Mouse (Mus musculus) spleen, postnatal 14 days (tissue): ENCODE data around the gene Tacc2.

Experiments used
- DNase-seq, 2 experiments: peaks; one replicate each; pipeline ENCODE4 v3.0.0; 2021 to 2022; ENCODE audit warnings: low spot score in 2 of 2

The Tacc2 gene

DNA sequence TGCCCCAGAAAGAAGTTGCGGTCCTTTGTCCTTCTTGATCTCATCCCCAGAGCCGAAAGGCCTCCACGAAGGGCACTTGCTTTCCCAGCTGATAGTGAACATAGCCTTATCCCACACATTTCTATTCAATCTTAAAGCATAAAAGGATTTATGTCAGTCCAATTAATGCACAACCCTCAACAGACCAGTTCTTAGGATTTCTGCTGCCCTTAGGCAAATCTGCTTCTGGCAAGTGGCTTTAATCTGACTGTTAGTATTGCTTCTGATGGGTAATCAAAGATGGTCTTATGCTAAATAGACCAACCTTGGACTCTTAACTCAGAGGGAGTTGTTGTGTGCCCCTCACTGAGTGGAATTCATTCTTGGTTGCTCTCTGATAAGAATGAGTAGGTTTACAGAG is 40.4 kb downstream of the Tacc2 start:
- no peak for DNase-seq

DNA sequence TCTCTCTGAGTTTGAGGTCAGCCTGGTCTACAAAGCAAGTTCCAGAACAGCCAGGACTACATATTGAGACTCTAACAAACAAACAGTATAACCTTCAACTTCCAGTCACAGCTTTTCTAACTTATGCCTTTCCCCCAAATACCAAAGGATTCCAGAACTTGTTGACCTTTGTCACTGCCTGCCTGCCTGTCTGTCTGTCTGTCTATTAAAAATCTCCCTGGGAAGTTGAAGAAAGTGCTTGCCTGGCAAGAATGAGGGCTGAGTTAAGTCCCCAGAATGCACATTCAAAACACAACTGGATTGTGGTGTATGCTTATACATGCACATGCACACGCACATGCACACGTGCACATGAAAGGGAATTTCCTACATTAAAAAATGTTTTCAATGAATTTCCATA is 43.8 kb downstream of the Tacc2 start:
- DNase-seq = no peak

DNA sequence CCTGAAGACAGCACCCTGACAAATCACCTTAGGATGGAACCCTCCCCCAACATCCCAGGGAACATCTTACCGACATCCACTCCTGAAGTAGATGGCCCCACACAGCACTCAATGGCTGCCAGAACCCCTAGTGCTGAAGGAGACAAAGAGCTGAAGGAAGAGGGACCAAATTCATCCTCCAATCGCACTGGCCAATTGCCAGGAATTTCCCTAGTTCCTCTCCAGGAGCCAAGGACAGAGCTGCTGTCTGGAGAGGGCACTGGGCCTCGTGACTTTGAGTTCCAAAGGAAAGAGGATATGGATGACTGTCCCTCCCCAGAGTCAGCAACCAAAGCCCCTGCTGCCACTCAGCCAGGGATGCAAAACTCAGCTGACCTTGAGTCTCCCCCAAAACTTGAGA is 44.7 kb downstream of the Tacc2 start:
- DNase-seq = no peak

DNA sequence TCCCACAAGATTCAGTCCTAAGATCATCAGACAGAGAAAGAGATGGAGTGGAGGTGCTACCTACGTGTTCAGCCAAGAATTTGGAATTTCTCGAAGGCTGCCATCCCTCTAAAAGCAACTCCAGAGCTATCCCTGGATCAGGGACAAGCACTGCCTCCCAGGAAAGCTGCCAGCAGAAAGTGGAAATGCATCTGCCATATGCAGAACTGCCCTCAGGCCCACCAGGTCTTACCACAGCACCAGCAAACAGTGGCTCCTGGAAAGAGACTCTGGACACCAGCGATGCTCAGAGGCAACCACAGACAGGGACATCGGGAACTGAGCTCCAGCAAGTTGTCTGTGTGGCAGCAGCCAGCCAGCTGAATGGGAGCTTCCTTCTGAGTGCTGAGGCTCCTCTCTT is 45.1 kb downstream of the Tacc2 start:
- DNase-seq = no peak

DNA sequence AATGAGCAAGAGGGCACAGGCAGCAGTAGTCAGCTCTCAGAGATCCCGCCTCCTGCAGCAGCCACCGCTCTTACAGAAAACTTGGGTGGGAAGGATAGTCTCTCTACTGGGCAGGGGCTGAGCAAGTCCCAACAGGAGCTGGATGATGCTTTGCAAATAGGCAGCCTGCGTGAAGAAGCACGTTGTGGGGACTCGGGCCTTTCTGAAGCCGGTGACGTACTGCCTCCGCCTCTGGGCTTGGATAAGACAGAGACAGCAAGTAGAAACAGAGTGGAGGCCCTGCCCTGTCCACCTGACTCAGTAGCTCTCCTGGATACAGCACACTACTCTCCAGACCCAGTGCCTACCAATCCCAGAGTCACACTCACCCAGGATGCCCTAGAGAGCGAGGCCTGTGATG is 47.1 kb downstream of the Tacc2 start:
- no peak for DNase-seq

DNA sequence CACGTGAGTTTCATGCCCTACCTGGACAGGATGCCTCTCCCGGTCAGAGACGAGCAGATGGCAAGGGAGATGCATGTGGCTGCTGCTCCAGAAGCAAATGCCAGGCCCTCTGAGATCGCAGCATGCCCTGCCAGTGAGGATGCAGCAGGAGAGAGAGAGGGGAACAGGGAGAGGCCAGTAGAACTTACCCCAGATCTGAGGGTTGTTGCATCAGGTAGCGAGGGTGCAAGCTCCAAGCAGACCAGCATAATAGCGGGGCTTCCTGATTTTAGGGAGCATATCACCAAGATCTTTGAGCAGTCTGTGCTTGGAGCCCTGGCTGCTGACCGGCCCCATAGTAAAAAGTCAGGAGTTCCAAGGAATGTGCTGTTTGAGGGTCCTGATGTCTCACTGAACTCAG is 48.1 kb downstream of the Tacc2 start:
- DNase-seq = no peak

DNA sequence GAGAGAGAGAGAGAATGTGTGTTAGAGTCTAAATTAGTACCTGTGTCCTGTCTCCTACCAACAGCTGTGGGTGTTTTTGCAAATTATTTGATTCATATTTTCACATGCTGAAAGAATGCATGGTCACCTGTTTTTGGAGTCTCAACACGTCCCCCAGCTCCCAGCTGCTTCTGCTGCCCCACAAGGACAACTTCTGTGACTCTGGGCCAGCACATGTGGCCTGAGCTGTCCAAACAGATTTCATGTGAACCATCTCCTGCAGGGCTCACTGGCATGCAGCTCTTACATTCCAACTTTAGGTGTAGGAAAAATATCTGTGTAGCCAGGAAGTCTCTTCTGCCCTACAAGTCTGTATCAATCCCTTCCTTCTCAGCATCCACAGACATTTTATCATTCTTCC is 51.4 kb downstream of the Tacc2 start:
- DNase-seq = no peak

DNA sequence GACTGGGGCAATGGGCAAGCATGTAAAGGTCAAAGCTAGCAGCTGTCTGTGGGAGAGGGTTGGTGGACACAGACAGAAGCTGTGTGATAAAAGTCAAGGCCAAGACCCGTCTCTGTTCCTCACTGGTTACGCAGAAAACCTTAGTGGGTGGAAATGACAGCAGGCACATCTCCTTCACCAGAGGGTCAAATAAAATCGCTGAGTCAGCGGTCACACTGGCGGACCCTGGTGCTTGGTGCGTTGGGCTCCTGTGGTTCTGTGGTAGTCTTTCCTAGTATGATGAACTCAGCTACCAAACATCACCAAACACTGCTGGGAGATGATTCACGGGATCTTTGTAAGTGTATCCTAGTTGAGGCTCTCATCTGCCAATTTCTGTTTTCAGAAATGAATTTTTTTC is 52.8 kb downstream of the Tacc2 start:
- DNase-seq = no peak

DNA sequence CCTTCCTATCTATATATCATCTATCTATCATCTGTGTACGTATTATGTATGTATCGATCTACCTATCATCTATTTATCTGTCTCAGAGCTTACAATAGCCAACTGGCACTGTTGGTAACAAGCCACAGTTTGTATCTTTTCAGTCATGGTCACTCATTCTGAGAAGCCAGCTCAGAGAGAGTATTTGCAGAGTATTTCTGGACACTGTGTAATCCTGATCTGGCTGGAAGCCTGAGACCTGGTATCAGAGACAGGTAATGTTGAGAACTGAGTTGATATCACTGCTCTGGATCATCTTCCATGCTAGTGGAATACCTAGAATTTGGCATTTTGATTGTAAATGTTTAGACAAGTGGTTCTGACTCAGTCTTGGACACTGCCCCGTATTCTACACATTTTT is 53.7 kb downstream of the Tacc2 start:
- no peak for DNase-seq

DNA sequence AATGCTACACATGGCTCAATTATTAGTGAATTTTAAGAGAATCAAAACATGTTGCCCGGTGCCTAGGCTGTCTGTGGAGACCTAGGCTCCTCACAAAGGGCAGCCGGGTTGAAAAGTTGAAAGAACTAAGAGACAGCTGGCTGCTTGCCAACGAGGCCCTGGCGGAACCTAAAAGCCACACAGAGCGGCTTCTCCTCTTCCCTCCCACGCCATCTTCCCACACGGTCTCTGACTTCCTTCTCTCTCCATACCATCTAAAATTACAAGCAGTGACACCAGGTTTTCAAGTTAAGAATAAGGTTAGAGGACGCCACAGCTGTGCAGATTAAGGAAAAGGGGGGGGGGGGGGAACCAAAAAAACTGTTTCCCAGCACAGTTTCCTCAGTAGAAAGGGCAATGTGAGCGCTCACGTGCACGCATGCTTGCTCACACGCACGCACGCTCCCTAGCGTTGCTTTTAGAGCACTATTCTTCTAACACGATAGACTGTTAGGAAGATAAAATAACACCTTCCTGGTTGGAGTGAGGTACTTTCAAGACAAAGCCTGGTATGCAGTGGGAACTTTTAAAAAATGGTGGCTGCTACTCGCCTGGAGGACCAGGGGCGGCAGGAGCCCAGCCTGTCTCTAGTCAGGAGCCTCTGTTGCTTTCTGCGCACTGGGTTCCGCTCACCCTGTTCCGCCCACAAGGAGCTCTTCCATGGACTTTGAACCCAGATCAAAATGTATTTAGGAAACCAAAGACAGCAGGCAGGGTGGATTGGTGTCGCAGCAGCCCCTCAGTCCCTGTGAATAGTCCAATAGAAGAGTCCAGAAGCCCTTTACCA is 54.5 kb downstream of the Tacc2 start:
- DNase-seq = peak; percentile 14 to 24

DNA sequence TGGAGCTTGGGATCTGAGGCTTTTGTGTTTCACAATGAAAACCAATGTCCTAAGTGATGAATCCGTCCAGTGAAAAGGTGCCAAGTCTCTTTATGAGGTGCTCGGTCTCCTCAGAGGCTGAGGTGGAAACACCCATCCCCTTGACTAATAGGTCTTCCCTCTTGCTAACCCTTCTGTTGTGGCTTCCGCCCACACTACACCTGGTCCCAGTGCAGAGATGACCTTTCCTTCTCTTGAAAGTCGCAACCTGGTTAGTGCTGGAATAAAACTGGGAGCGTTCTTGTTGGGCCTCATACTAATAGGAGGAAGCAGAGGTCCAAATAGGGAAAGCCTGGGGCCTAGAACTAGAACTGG is 55.1 kb downstream of the Tacc2 start:
- DNase-seq = no peak

DNA sequence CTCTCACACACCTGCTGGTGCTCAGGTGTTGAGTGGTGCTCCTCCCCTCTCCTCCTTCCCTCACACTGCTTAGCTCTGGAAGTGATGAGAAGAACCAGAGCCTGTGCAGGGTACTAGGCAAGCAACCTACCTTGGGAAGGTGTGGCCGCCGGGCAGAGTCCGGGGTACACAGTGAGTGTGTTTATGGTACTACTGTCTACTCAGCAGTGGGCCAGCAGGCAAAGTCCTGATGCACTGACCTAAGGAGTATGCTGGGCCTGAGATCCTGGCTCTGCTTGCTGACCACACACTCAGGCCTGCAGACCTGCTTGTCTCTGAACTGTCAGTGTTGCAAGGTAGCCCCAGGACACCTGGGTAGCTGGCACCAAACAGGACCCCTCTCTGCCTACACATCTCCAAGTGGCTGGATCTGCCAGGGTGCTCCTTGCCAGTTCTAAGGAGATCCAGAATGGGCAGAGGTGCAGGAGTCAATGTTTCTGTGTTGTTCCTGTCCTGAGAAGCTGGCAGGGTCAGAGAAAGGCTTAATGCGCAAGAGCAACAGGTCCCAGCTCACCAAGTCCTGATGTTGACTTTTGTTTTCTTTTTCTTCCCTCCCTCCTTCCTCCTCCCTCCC is 57.1 kb downstream of the Tacc2 start:
- DNase-seq = no peak

DNA sequence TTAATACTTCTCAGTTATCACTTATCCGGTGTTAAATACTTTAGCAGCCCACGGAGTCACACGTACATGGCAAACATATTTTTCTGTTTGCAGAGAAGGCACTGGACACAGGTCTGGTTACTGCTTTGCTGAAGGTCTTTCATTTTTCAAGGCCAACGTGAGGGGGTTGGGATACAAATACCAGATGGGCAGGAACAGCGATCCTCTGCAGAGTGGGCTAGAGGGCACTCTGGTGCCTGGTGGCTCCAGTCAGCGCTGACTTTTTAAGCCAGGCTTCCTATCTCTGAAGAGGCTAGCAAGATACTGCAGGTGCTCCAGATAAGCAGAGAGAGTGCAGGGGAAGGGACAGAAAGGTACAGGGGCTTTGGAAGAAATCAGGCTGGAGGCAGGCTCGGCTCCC is 58.0 kb downstream of the Tacc2 start:
- DNase-seq = no peak

DNA sequence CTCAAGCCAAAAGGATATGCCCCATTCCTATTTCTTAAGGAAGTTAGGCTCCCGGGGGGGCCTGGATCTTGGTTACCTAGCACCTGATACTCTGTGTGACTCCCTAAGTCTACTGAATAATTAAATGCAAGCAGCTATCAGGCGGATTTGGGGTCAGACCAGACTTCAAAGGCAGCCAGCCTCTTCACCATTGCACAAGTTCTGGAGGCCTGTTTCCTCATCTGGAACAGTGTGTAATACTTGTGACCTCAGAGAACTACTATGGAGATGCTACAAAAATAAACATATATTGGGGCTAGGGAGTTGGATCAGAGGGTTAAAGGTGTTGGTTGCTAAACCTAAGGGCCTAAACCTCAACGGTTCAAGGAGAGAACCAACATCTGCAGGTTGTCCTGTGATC is 59.0 kb downstream of the Tacc2 start:
- no peak for DNase-seq

DNA sequence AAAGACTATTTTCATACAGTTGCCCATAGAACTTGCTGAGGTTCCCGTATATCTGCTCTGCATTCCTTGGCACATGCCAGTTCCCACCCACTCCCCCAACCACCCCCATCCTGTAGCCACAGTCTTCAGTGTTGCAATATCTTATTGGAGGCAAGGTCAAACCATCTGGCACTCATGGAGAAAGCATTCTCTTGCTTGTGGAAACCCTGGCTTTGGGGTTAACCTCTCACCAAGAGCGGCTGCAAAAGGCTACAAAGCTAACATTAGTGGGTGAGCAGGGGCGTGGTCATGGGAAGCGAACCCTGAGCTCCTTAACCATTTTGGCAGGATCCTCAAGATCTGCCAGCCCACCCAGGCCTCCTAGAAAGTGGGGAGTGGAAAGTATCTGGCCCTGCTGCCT is 59.7 kb downstream of the Tacc2 start:
- no peak for DNase-seq

DNA sequence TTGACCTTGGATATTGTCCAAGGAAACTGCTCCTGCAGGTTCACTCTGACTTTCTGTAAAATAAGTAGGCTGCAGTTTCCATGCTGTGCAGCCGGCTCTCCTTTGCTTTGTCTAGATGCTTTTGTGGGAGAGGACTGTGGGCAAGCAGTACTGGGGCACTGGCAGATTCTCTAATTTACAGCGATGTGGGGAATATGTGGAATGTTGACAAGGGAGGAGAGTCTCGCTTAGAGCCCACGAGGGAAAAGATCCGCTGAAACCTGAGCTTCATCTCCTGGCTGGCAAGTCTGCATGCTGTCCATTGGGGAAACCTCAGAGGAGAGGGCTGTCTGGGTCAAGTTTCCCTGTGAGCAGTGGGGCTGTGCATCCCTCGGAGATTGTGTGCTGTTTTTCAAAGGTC is 60.6 kb downstream of the Tacc2 start:
- DNase-seq = no peak

DNA sequence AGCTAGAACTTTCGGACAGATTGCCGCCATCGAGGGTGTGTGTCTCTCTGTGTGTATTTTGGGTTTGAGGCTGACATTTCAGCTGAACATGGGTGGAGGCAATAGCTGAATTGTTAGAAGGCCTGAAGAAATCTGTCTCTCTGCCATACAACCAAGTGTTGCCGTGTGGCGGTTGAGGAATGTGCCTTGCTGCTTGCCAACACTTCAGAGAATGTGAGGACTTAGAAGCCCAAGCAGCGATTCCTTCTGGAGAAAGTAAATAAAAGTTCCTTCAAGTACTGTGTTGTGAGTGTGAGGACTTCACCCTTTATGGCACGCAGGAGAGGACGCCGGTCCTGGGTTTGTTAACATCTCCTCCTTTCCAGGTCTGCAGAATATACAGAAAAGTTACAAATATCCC is 63.4 kb downstream of the Tacc2 start:
- no peak for DNase-seq

DNA sequence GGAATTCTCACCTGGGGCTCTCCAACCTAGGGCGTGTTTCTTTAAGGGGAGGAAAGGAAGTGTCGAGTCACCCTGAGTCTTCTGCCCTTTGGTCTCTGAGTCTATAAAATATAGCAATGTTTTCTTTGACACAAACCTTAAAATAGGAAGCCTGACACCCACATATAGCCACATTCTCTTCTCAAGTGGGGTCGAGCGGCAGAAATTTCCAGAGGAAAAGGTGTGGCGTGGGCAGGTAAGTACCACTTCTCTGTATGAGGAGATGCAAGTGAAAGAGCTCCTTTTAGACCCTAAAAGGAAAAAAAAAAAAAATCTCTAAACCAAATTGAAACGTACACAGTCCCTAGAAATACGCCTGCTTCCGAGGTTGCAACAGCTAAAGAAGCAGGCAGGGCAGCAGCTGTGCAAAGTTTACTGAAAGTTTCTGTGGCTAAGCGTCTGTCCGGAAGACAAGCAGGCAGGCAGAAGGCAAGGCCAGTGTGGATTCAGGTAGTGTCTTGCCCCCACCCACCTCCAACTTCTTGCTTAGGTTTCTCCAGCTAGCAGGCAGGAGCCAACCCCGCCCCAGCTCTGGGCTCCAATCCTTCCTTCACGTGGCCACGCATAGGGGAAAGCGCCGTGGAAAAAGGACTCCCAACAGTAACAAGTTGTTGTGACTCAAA is 68.2 kb downstream of the Tacc2 start:
- no peak for DNase-seq

DNA sequence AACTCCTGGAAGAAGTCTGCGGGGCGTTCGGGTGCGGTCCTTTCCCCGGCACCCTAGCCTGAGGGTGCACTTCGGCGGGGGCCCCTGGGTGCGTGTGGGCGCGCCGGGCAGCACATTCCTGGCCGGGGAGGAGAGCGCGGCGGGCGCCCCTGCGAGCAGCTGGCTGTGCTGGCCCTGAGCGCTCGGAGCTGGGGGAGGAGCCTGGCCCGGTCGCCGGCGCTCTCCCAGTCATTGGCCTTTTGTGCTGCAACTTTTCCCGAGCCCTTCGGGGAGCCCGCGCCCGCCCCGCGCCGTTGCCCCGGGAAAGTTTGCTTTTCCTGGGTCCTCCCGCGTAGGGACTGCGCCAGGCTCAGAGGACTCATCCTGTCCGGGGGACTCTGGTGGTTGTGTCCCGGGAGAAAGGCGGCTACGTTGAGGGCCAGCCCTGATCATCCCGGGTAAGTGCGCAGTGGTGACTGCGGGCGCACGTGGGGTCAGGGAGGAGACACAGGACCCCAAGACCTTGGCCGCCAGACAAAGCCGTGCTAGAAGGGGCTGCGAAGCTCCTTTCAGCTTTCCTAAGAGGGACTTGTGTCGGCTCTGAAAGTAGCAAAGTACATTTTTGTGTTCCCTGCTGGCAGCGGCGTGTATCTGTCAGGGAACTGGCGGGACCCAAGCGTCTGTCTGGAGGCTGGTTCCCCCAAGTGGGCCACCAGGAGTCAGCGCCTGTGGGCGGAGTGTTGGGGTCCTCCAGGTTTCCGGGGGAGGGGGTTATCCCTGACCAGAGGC is 68.9 kb downstream of the Tacc2 start:
- DNase-seq = peak; percentile 10 to 11

DNA sequence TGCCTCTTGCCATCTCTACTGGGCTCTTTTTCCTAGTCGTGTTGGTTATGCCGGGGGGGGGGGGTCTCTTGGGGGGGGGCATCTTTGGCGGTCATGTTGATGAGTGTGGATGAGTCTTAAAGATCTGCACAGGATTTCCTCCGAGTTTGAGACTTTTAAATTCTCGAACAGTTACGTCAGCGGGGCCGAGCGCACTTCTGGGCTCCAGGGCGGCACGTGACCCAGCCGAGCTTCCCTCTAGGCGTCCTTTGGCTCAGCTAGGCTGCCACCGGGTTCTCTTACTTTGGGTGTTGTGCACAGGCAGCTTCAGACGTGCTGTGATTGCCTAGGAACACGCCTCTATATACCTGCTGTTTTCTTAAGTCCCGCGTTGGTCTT is 69.5 kb downstream of the Tacc2 start:
- peak in 1 of 2 experiments; percentile 14 for DNase-seq

DNA sequence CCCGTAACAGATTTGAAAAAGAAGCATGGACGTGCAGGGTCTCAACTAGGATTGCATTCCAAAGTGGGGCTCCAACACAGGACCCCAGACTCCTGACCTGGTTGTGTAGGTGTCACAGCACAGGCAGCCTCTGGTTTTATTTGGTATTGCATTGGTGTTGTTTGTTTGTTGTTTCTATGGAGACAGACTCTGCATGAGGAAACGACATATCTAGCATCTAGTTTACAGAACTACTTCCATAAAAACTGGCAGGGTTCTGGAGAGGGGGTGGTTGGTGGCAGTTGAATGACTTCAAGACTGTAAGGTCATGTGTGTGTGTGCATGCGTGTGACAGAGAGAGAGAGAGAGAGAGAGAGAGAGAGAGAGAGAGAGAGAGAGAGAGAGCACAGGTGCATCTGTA is 70.8 kb downstream of the Tacc2 start:
- DNase-seq = no peak

DNA sequence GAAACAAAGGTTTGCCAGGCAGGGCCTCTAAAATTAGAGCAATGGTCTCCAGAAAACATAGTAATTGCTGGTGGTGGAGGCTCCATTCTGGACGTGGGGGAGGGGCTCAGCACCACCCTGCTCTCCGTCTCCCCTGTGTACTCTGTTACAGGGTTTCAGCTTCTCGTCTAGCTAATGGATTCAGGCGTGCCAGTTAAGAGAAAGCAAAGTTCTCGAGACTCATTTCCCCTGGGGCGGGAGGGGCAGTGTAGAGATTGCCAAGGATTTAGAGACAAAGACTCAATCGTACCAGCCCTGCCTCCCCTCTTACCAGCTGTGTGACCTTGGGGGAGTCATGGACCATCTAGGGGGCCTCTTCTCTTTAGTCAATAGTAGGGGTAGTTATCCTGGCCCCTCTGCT is 72.0 kb downstream of the Tacc2 start:
- DNase-seq = no peak

DNA sequence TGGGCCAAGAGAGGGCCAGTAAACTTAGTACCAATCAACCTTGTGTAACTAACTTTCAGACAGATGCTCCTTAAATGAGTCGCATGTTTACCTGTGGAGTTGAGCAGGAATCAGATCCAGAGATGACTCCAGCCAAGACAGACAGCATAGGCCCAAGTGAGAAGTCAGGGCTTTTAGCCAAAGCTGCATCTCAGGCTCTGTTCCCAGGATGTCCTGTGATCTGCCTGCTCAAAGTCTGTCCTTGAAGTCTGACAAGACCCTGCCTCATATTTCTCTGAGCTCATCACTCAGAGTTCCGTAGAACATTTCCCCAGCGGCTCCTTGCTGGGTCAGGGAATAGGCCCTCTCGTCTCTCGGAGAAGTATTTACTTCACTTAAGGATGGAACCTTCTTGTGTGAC is 73.4 kb downstream of the Tacc2 start:
- no peak for DNase-seq
